Mouse (Mus musculus): ENCODE measurements around the gene Stard13. TPM values are rescaled to one million over a fixed set of nuclear protein-coding genes. Genes with fewer than 3 reads are reported as not detected.

Gene Stard13
- polyA plus RNA-seq, 1 experiment from 2014 or later, result 3.6 TPM

- no peak for ATAC-seq
- H3K9ac ChIP-seq (ENCODE audit: low read depth, low read length), result no peak overlapping the region
- H3K4me1 ChIP-seq (ENCODE audit: control insufficient read depth, insufficient read depth, low read length), result peaks cover 7% of the 10 kb centered on the region; the same call in 1 of the 2 replicates
- H3K27ac ChIP-seq (ENCODE audit: low read length), result no peak overlapping the region
- 79% methylated on average over 5 of the region's 5 CpGs for WGBS
- no peak overlapping the region for H3K4me2 ChIP-seq (ENCODE audit: low read length)
- no peak overlapping the region for H3K4me3 ChIP-seq (ENCODE audit: low read depth, low read length)
- no peaks in the 10 kb centered on the region for H3K9me3 ChIP-seq (replicated peaks; ENCODE audit: control insufficient read depth, low read length, poor library complexity, severe bottlenecking)
- H3K36me3 ChIP-seq (ENCODE audit: control insufficient read depth, insufficient read depth, low read length), result no peaks in the 10 kb centered on the region
- no peaks in the 10 kb centered on the region; the same call in 1 of the 2 replicates for H3K27me3 ChIP-seq (ENCODE audit: control insufficient read depth, insufficient read depth, low read depth, low read length)
These were observed 42.9 kb downstream of the Stard13 start for GRCm38 (mm10) chr5:151190764-151191163.

- Histone ChIP-seq H3K27ac (ENCODE audit: low read length) (no peak overlapping the region), H3K36me3 (ENCODE audit: control insufficient read depth, insufficient read depth, low read length) (no peaks in the 10 kb centered on the region), H3K27me3 (ENCODE audit: control insufficient read depth, insufficient read depth, low read depth, low read length) (no peaks in the 10 kb centered on the region; the same call in 1 of the 2 replicates), H3K4me2 (ENCODE audit: low read length) (peak overlapping the region; percentile 95), H3K4me1 (ENCODE audit: control insufficient read depth, insufficient read depth, low read length) (peaks cover 7% of the 10 kb centered on the region; the same call in 1 of the 2 replicates), H3K9me3 (replicated peaks; ENCODE audit: control insufficient read depth, low read length, poor library complexity, severe bottlenecking) (no peaks in the 10 kb centered on the region), H3K4me3 (ENCODE audit: low read depth, low read length) (peak overlapping the region; percentile 48), H3K9ac (ENCODE audit: low read depth, low read length) (peak overlapping the region; percentile 58)
- 4% methylated on average over 27 of the region's 27 CpGs for WGBS
- peak; percentile 92 for ATAC-seq
These were observed 43.8 kb downstream of the Stard13 start for GRCm38 (mm10) chr5:151189789-151190378.

- Histone ChIP-seq H3K4me1 (ENCODE audit: control insufficient read depth, insufficient read depth, low read length) (peaks cover 7% of the 10 kb centered on the region; the same call in 1 of the 2 replicates), H3K4me3 (ENCODE audit: low read depth, low read length) (peak overlapping the region; percentile 48), H3K9ac (ENCODE audit: low read depth, low read length) (no peak overlapping the region; the same call in 1 of the 2 replicates), H3K27me3 (ENCODE audit: control insufficient read depth, insufficient read depth, low read depth, low read length) (no peaks in the 10 kb centered on the region; the same call in 1 of the 2 replicates), H3K4me2 (ENCODE audit: low read length) (peak overlapping the region; percentile 95), H3K9me3 (replicated peaks; ENCODE audit: control insufficient read depth, low read length, poor library complexity, severe bottlenecking) (no peaks in the 10 kb centered on the region), H3K27ac (ENCODE audit: low read length) (no peak overlapping the region), H3K36me3 (ENCODE audit: control insufficient read depth, insufficient read depth, low read length) (no peaks in the 10 kb centered on the region)
- WGBS, result 39% methylated on average over 3 of the region's 3 CpGs
- no peak for ATAC-seq
These were observed 44.3 kb downstream of the Stard13 start for GRCm38 (mm10) chr5:151189321-151189720.

GRCm38 (mm10) chr5:151188659-151189058 is 45.0 kb downstream of the Stard13 start:
- H3K4me3 ChIP-seq (ENCODE audit: low read depth, low read length), result no peak overlapping the region

GRCm38 (mm10) chr5:151187336-151187735 is 46.3 kb downstream of the Stard13 start:
- Histone ChIP-seq H3K4me1 (ENCODE audit: control insufficient read depth, insufficient read depth, low read length) (peaks cover 7% of the 10 kb centered on the region; the same call in 1 of the 2 replicates), H3K27me3 (ENCODE audit: control insufficient read depth, insufficient read depth, low read depth, low read length) (no peaks in the 10 kb centered on the region; the same call in 1 of the 2 replicates), H3K9ac (ENCODE audit: low read depth, low read length) (no peak overlapping the region), H3K4me3 (ENCODE audit: low read depth, low read length) (no peak overlapping the region), H3K27ac (ENCODE audit: low read length) (no peak overlapping the region), H3K4me2 (ENCODE audit: low read length) (no peak overlapping the region), H3K36me3 (ENCODE audit: control insufficient read depth, insufficient read depth, low read length) (no peaks in the 10 kb centered on the region), H3K9me3 (replicated peaks; ENCODE audit: control insufficient read depth, low read length, poor library complexity, severe bottlenecking) (no peaks in the 10 kb centered on the region)
- 78% methylated on average over 11 of the region's 11 CpGs for WGBS
- ATAC-seq, result no peak

More at GRCm38 (mm10) chr5:151188659-151189058, 45.0 kb downstream of the Stard13 start:
- Histone ChIP-seq H3K4me1 (ENCODE audit: control insufficient read depth, insufficient read depth, low read length) (peaks cover 7% of the 10 kb centered on the region; the same call in 1 of the 2 replicates), H3K4me2 (ENCODE audit: low read length) (no peak overlapping the region), H3K36me3 (ENCODE audit: control insufficient read depth, insufficient read depth, low read length) (no peaks in the 10 kb centered on the region), H3K9ac (ENCODE audit: low read depth, low read length) (no peak overlapping the region), H3K9me3 (replicated peaks; ENCODE audit: control insufficient read depth, low read length, poor library complexity, severe bottlenecking) (no peaks in the 10 kb centered on the region), H3K27ac (ENCODE audit: low read length) (no peak overlapping the region), H3K27me3 (ENCODE audit: control insufficient read depth, insufficient read depth, low read depth, low read length) (no peaks in the 10 kb centered on the region; the same call in 1 of the 2 replicates)
- WGBS, result 81% methylated on average over 6 of the region's 6 CpGs
- no peak for ATAC-seq

- H3K27me3 ChIP-seq (ENCODE audit: control insufficient read depth, insufficient read depth, low read depth, low read length), result no peaks in the 10 kb centered on the region
- no peak overlapping the region for H3K4me2 ChIP-seq (ENCODE audit: low read length)
- no peak overlapping the region for H3K27ac ChIP-seq (ENCODE audit: low read length)
- H3K4me3 ChIP-seq (ENCODE audit: low read depth, low read length), result no peak overlapping the region
- 74% methylated on average over 8 of the region's 8 CpGs for WGBS
- peaks cover 7% of the 10 kb centered on the region; the same call in 1 of the 2 replicates for H3K4me1 ChIP-seq (ENCODE audit: control insufficient read depth, insufficient read depth, low read length)
- no peaks in the 10 kb centered on the region for H3K9me3 ChIP-seq (replicated peaks; ENCODE audit: control insufficient read depth, low read length, poor library complexity, severe bottlenecking)
- H3K36me3 ChIP-seq (ENCODE audit: control insufficient read depth, insufficient read depth, low read length), result no peaks in the 10 kb centered on the region
- H3K9ac ChIP-seq (ENCODE audit: low read depth, low read length), result no peak overlapping the region
- no peak for ATAC-seq
These were observed 48.3 kb downstream of the Stard13 start for GRCm38 (mm10) chr5:151185286-151185856.

- 93% methylated on average over 11 of the region's 11 CpGs for WGBS
- no peaks in the 10 kb centered on the region for H3K27me3 ChIP-seq (ENCODE audit: control insufficient read depth, insufficient read depth, low read depth, low read length)
These were observed 49.9 kb downstream of the Stard13 start for GRCm38 (mm10) chr5:151183656-151184240.

GRCm38 (mm10) chr5:151181288-151181687 is 52.3 kb downstream of the Stard13 start:
- ATAC-seq, result no peak
- Histone ChIP-seq H3K4me2 (ENCODE audit: low read length) (no peak overlapping the region), H3K4me1 (ENCODE audit: control insufficient read depth, insufficient read depth, low read length) (no peaks in the 10 kb centered on the region), H3K9me3 (replicated peaks; ENCODE audit: control insufficient read depth, low read length, poor library complexity, severe bottlenecking) (no peaks in the 10 kb centered on the region), H3K27me3 (ENCODE audit: control insufficient read depth, insufficient read depth, low read depth, low read length) (no peaks in the 10 kb centered on the region), H3K9ac (ENCODE audit: low read depth, low read length) (no peak overlapping the region), H3K4me3 (ENCODE audit: low read depth, low read length) (no peak overlapping the region), H3K27ac (ENCODE audit: low read length) (no peak overlapping the region), H3K36me3 (ENCODE audit: control insufficient read depth, insufficient read depth, low read length) (no peaks in the 10 kb centered on the region)
- WGBS, result 93% methylated on average over 8 of the region's 8 CpGs

More at GRCm38 (mm10) chr5:151183656-151184240, 49.9 kb downstream of the Stard13 start:
- no peaks in the 10 kb centered on the region for H3K9me3 ChIP-seq (replicated peaks; ENCODE audit: control insufficient read depth, low read length, poor library complexity, severe bottlenecking)
- H3K4me2 ChIP-seq (ENCODE audit: low read length), result no peak overlapping the region
- no peaks in the 10 kb centered on the region for H3K4me1 ChIP-seq (ENCODE audit: control insufficient read depth, insufficient read depth, low read length)
- H3K36me3 ChIP-seq (ENCODE audit: control insufficient read depth, insufficient read depth, low read length), result no peaks in the 10 kb centered on the region
- H3K27ac ChIP-seq (ENCODE audit: low read length), result no peak overlapping the region
- ATAC-seq, result no peak
- H3K4me3 ChIP-seq (ENCODE audit: low read depth, low read length), result no peak overlapping the region
- H3K9ac ChIP-seq (ENCODE audit: low read depth, low read length), result no peak overlapping the region
